ENCODE assay signal across 8 mouse cellular contexts in the genomic region with DNA sequence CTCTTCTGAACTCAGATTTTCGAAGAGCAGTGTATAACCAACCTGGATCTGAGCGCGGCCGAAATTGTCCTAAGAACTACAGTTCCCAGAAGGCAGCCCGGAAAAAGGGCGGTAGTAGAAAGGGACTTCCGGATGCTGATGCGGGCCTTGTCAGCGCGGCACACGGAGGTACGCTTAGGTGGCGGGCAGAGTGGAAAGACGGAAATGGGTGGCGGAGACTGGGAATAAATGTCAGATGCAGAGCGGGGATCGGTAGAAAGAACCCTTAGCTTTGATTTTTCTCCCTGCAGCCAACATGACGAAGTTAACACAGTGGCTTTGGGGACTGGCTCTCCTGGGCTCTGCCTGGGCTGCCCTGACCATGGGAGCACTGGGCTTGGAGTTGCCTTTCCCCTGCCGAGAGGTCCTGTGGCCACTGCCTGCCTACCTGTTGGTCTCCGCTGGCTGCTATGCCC. TPM values are rescaled to one million over a fixed set of nuclear protein-coding genes. Genes with fewer than 3 reads are reported as not detected.
DNase-seq lines count a peak whose midpoint lies in the region; ATAC-seq and TF ChIP-seq lines count a peak whose summit lies in the region.

No protein-coding gene starts in this region.

- no peaks in the 10 kb centered on the region for H3K9me3 ChIP-seq in midbrain, embryonic 10.5 days (replicated peaks)

- peaks cover 45% of the 10 kb centered on the region for H3K4me1 ChIP-seq in midbrain, embryonic 10.5 days
- H3K4me1 ChIP-seq in spleen, adult 2 months (ENCODE audit: control insufficient read depth, insufficient read depth, insufficient read length): peaks cover 8% of the 10 kb centered on the region; the same call in 1 of the 2 replicates

- DNase-seq in heart, adult 11 months: peak; percentile 98
- no peak for DNase-seq in heart, postnatal 25 days (ENCODE audit: low spot score)
- DNase-seq in cerebellum, postnatal 14 days: peak; percentile 84 to 85
- DNase-seq in gastrocnemius, adult 2 months: peak; percentile 83
- DNase-seq in left cerebral cortex, postnatal 4 days: peak; percentile 72
- DNase-seq in midbrain, embryonic 10.5 days (ENCODE audit: low spot score): peak; percentile 80
- peak; percentile 56 to 75 for DNase-seq in spleen, adult 2 months (ENCODE audit: low read depth in 1 of 2, low spot score in 2 of 2)

- peak overlapping the region; percentile 93 for H3K27ac ChIP-seq in gastrocnemius, adult 2 months
- H3K27ac ChIP-seq in midbrain, embryonic 10.5 days (replicated peaks): peak overlapping the region; percentile 83
- H3K27ac ChIP-seq in spleen, adult 2 months (ENCODE audit: insufficient read depth, low read length): peak overlapping the region; percentile 74

- no peak for TF ChIP-seq CTCF in gastrocnemius, adult 2 months (IDR thresholded peaks at IDR 0.05)
- TF ChIP-seq CTCF in spleen, adult 2 months (IDR thresholded peaks at IDR 0.05; ENCODE audit: extremely low read depth, insufficient read depth, insufficient read length, insufficient replicate concordance): no peak

- H3K4me3 ChIP-seq in gastrocnemius, adult 2 months: peak overlapping the region; percentile 84
- peak overlapping the region; percentile 70 for H3K4me3 ChIP-seq in midbrain, embryonic 10.5 days
- peak overlapping the region; percentile 93 for H3K4me3 ChIP-seq in spleen, adult 2 months (ENCODE audit: extremely low read depth, insufficient read depth, insufficient read length)

- peak; percentile 93 for ATAC-seq in inflammation-experienced regulatory T-cells, adult 6 months

- TF ChIP-seq POLR2A in spleen, adult 2 months (IDR thresholded peaks at IDR 0.05; ENCODE audit: low read depth, low read length): peak; percentile 93

- WGBS in midbrain, embryonic 10.5 days: under 1% methylated on average over 20 of the region's 20 CpGs
- WGBS in spleen, adult 2 months: under 1% methylated on average over 20 of the region's 20 CpGs

- intact Hi-C loops in heart, postnatal 25 days (cut with DNase I): loop anchor here (2.0 kb wide), 1 partner anchor 16 kb away; no protein-coding TSS in a partner anchor
- intact Hi-C loops in gastrocnemius, adult 2 months (cut with DNase I): loop anchor here (2.0 kb wide), 2 partner anchors 14 to 16 kb away; a partner anchor contains a TSS
- intact Hi-C loops in left cerebral cortex, postnatal 4 days (cut with DNase I): no loop called here

- H3K27me3 ChIP-seq in midbrain, embryonic 10.5 days (ENCODE audit: low read depth, poor library complexity, severe bottlenecking): peaks cover 29% of the 10 kb centered on the region
- no peaks in the 10 kb centered on the region for H3K27me3 ChIP-seq in spleen, adult 2 months (ENCODE audit: control insufficient read depth, insufficient read depth, low read length)

- peaks cover 5% of the 10 kb centered on the region; the same call in 1 of the 2 replicates for H3K36me3 ChIP-seq in midbrain, embryonic 10.5 days
- no peaks in the 10 kb centered on the region; the same call in 1 of the 2 replicates for H3K36me3 ChIP-seq in spleen, adult 2 months (ENCODE audit: control insufficient read depth, insufficient read depth, low read length)

RNA-seq across cellular contexts. Expression of a gene that starts 3.9 kb away (rescaled TPM):
- total RNA-seq in heart, postnatal 25 days (2021): 10 to 100 TPM; 21.0 TPM
- total RNA-seq in gastrocnemius, adult 2 months (2021): 1 to 10 TPM; 8.9 to 9.7 TPM
- polyA plus RNA-seq in inflammation-experienced regulatory T-cells, adult 6 months (2017; shearing (Covaris generic)): 100 to 1,000 TPM; 152 to 315 (median 248) TPM
- total RNA-seq in left cerebral cortex, postnatal 4 days (2021): 10 to 100 TPM; 17.3 to 21.3 TPM
- polyA plus RNA-seq in midbrain, embryonic 10.5 days (2016; fragmentation: Nextera tagmentation; extraction: Ambion mirVana): 29.8 and 34.3 TPM in 2 replicates
- 207 and 266 TPM in 2 replicates for polyA plus RNA-seq in spleen, adult 2 months (2012; rRNA removed)

RNA-seq across cellular contexts. Expression of a gene that starts 7.3 kb away (rescaled TPM):
- 10 to 100 TPM; 51.7 to 53.9 TPM for total RNA-seq in heart, postnatal 25 days (2021)
- 10 to 100 TPM; 16.4 to 26.9 TPM for total RNA-seq in gastrocnemius, adult 2 months (2021)
- 100 to 1,000 TPM; 115 to 155 (median 137) TPM for polyA plus RNA-seq in inflammation-experienced regulatory T-cells, adult 6 months (2017; shearing (Covaris generic))
- 10 to 100 TPM; 54.0 to 59.7 TPM for total RNA-seq in left cerebral cortex, postnatal 4 days (2021)
- polyA plus RNA-seq in midbrain, embryonic 10.5 days (2016; fragmentation: Nextera tagmentation; extraction: Ambion mirVana): 94.9 and 101 TPM in 2 replicates
- 231 and 419 TPM in 2 replicates for polyA plus RNA-seq in spleen, adult 2 months (2012; rRNA removed)

RNA-seq across cellular contexts. Expression of a gene that starts 14.5 kb away (rescaled TPM):
- 10 to 100 TPM; 29.4 to 33.5 TPM for total RNA-seq in heart, postnatal 25 days (2021)
- 10 to 100 TPM in 1 of 2 experiments, 1 to 10 TPM in 1; 7.9 to 13.1 TPM for total RNA-seq in gastrocnemius, adult 2 months (2021)
- not detected for polyA plus RNA-seq in inflammation-experienced regulatory T-cells, adult 6 months (2017; shearing (Covaris generic))
- 1 to 10 TPM; 5.0 to 6.4 TPM for total RNA-seq in left cerebral cortex, postnatal 4 days (2021)
- 11.8 TPM in 2 replicates for polyA plus RNA-seq in midbrain, embryonic 10.5 days (2016; fragmentation: Nextera tagmentation; extraction: Ambion mirVana)
- 5.3 and 5.9 TPM in 2 replicates for polyA plus RNA-seq in spleen, adult 2 months (2012; rRNA removed)

RNA-seq across cellular contexts. Expression of a gene that starts 20.4 kb away (rescaled TPM):
- total RNA-seq in heart, postnatal 25 days (2021): under 1 TPM; 0.47 to 0.59 TPM
- total RNA-seq in gastrocnemius, adult 2 months (2021): under 1 TPM; 0.18 to 0.50 TPM
- 1 to 10 TPM; 2.6 to 5.5 (median 3.4) TPM for polyA plus RNA-seq in inflammation-experienced regulatory T-cells, adult 6 months (2017; shearing (Covaris generic))
- total RNA-seq in left cerebral cortex, postnatal 4 days (2021): 100 to 1,000 TPM; 128 to 133 TPM
- 5.7 and 11.5 TPM in 2 replicates for polyA plus RNA-seq in midbrain, embryonic 10.5 days (2016; fragmentation: Nextera tagmentation; extraction: Ambion mirVana)
- polyA plus RNA-seq in spleen, adult 2 months (2012; rRNA removed): 3.6 and 5.4 TPM in 2 replicates

RNA-seq across cellular contexts. Expression of a gene that starts 20.7 kb away (rescaled TPM):
- total RNA-seq in heart, postnatal 25 days (2021): 10 to 100 TPM; 73.5 to 87.6 TPM
- 10 to 100 TPM; 62.9 to 79.7 TPM for total RNA-seq in gastrocnemius, adult 2 months (2021)
- polyA plus RNA-seq in inflammation-experienced regulatory T-cells, adult 6 months (2017; shearing (Covaris generic)): 100 to 1,000 TPM; 271 to 458 (median 303) TPM
- total RNA-seq in left cerebral cortex, postnatal 4 days (2021): 100 to 1,000 TPM in 1 of 2 experiments, 10 to 100 TPM in 1; 86.2 to 106 TPM
- 268 and 282 TPM in 2 replicates for polyA plus RNA-seq in midbrain, embryonic 10.5 days (2016; fragmentation: Nextera tagmentation; extraction: Ambion mirVana)
- polyA plus RNA-seq in spleen, adult 2 months (2012; rRNA removed): 93.5 and 129 TPM in 2 replicates
